Mouse (Mus musculus) cerebellum, adult 18-20 months (tissue): Measurements from ENCODE around the gene Krt222.
A peak's percentile ranks its signal among the peaks of the same experiment; 100 is the strongest.
"Not testable (repeated sequence)": the region's sequence is repeated elsewhere in the genome, so short reads cannot be mapped to it uniquely, and the experiment has no call there.

Experiments
- DNase-seq, 2 experiments: peaks; one replicate each; pipeline ENCODE4 v3.0.0; 2021

Gene Krt222

GRCm38 (mm10) chr11:99243820-99244374, at the start of gene Krt222:
Gene Krt222 (minus strand): TSS chr11:99244085.
- peak; percentile 78 for DNase-seq

GRCm38 (mm10) chr11:99292846-99293245, 49.0 kb upstream of the Krt222 start:
- DNase-seq: peak; percentile 77 to 80

- DNase-seq: no peak
These were observed 41.0 kb upstream of the Krt222 start, which contains the start of gene Krt24 for GRCm38 (mm10) chr11:99284833-99285312. Gene Krt24 (minus strand): TSS chr11:99285262.

GRCm38 (mm10) chr11:99284011-99284410, 40.1 kb upstream of the Krt222 start:
- peak; percentile 71 to 82 for DNase-seq

GRCm38 (mm10) chr11:99283334-99283733, 39.4 kb upstream of the Krt222 start:
- no peak for DNase-seq

- peak; percentile 51 to 57 for DNase-seq
These were observed 37.2 kb upstream of the Krt222 start for GRCm38 (mm10) chr11:99281116-99281515.

- DNase-seq: peak; percentile 48 to 53
These were observed 36.1 kb upstream of the Krt222 start for GRCm38 (mm10) chr11:99279986-99280385.

GRCm38 (mm10) chr11:99276786-99277185, 32.9 kb upstream of the Krt222 start:
- no peak for DNase-seq

GRCm38 (mm10) chr11:99275624-99276023, 31.7 kb upstream of the Krt222 start:
- DNase-seq: no peak

- no peak for DNase-seq
These were observed 28.8 kb upstream of the Krt222 start for GRCm38 (mm10) chr11:99272721-99273120.

GRCm38 (mm10) chr11:99269192-99269591, 25.3 kb upstream of the Krt222 start:
- DNase-seq: no peak

- DNase-seq: no peak
These were observed 21.9 kb upstream of the Krt222 start for GRCm38 (mm10) chr11:99265796-99266195.

- peak; percentile 66 to 71 for DNase-seq
These were observed 21.3 kb upstream of the Krt222 start for GRCm38 (mm10) chr11:99265220-99265619.

- no peak for DNase-seq
These were observed 12.3 kb upstream of the Krt222 start for GRCm38 (mm10) chr11:99256213-99256612.

- DNase-seq: no peak
These were observed 11.4 kb upstream of the Krt222 start for GRCm38 (mm10) chr11:99255316-99255715.

- DNase-seq: no peak
These were observed 10.0 kb upstream of the Krt222 start for GRCm38 (mm10) chr11:99253893-99254292.

GRCm38 (mm10) chr11:99252671-99253070, 8.8 kb upstream of the Krt222 start:
- peak; percentile 39 to 41 for DNase-seq

GRCm38 (mm10) chr11:99250666-99251065, 6.8 kb upstream of the Krt222 start:
- no peak for DNase-seq

- peak in 1 of 2 experiments; percentile 30 for DNase-seq
These were observed 6.4 kb upstream of the Krt222 start for GRCm38 (mm10) chr11:99250241-99250640.

- peak; percentile 70 to 72 for DNase-seq
These were observed 5.2 kb upstream of the Krt222 start for GRCm38 (mm10) chr11:99249115-99249514.

- DNase-seq: no peak
These were observed 4.0 kb upstream of the Krt222 start for GRCm38 (mm10) chr11:99247916-99248315.

- not testable (repeated sequence) for DNase-seq
These were observed 634 bp upstream of the Krt222 start for GRCm38 (mm10) chr11:99244519-99244918.

- no peak for DNase-seq
These were observed 575 bp downstream of the Krt222 start for GRCm38 (mm10) chr11:99243200-99243819.

- no peak for DNase-seq
These were observed 1.8 kb downstream of the Krt222 start for GRCm38 (mm10) chr11:99242056-99242455.

- DNase-seq: no peak
These were observed 5.4 kb downstream of the Krt222 start for GRCm38 (mm10) chr11:99238468-99238867.
